Mouse (Mus musculus): Measurements from ENCODE around the gene Usp47. TPM values are rescaled to one million over a fixed set of nuclear protein-coding genes. Genes with fewer than 3 reads are reported as not detected.

Usp47 gene
- 24.7 TPM for polyA plus RNA-seq (2012; fragmentation: generic; extraction: Trizol)
- long read RNA-seq, experiment 1, full-length matches to known transcripts = 4 of 23 reads
- long read RNA-seq, experiment 1, partial matches to known transcripts = 17 of 23 reads
- long read RNA-seq, experiment 1, other reads (novel, unspliced or antisense) = 2 of 23 reads
- long read RNA-seq, experiment 2, full-length matches to known transcripts = 379 of 461 reads
- long read RNA-seq, experiment 2, partial matches to known transcripts = 24 of 461 reads
- long read RNA-seq, experiment 2, other reads (novel, unspliced or antisense) = 58 of 461 reads

DNA sequence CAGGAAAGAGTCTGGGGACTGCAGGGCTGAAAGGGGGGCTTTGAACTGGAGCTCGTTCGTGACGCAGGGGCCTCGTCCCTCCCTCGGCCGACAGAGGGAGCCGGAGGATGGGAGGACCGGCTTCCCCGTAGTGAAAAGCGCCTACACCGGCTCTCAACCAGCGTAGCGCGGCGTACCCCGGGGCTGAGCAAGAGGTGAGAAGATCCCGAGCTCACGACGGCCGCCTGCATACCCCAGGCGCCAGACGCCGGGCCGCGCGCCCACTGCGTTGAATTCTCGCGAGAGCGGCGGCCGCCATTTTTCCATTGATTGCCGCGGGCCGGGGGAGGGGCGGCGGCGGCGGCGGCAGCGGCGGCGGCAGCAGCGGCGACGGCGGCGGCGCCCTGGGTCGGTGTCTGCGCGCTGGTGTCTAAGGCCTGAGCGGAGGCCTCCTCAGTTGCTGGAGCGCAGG, at the start of gene Usp47:
Gene Usp47 (plus strand): TSS at position 355 of the 451 bp plus-strand sequence.
- TF ChIP-seq MYOG (IDR thresholded peaks at IDR 0.05; ENCODE audit: control insufficient read depth, extremely low read depth, insufficient read length) = no peak
- no peak for TF ChIP-seq MYOD1 (IDR thresholded peaks at IDR 0.05; ENCODE audit: control insufficient read depth, insufficient read length, low read depth)
- peak; percentile 88 for TF ChIP-seq MAX (IDR thresholded peaks at IDR 0.05)
- no peak for TF ChIP-seq CTCF (IDR thresholded peaks at IDR 0.05; ENCODE audit: control insufficient read depth, insufficient read depth, insufficient read length)
- TF ChIP-seq CEBPB (IDR thresholded peaks at IDR 0.05; ENCODE audit: low read depth) = no peak
- TF ChIP-seq USF1 (IDR thresholded peaks at IDR 0.05; ENCODE audit: low read depth) = no peak
- Histone ChIP-seq H3K27me3 (ENCODE audit: control insufficient read depth, insufficient read depth, insufficient read length) (no peaks in the 10 kb centered on the region), H3ac (ENCODE audit: control insufficient read depth, insufficient read length, low read depth) (peak within 1 kb of the TSS; percentile 69), H3K79me2 (ENCODE audit: control insufficient read depth, insufficient read depth) (peaks cover 53% of the 10 kb centered on the region), H3K4me3 (ENCODE audit: insufficient read depth, poor library complexity, severe bottlenecking) (peak within 1 kb of the TSS; percentile 82), H3K79me3 (ENCODE audit: low read depth) (peaks cover 44% of the 10 kb centered on the region), H3K36me3 (ENCODE audit: control insufficient read depth, insufficient read depth) (peaks cover 7% of the 10 kb centered on the region)

DNA sequence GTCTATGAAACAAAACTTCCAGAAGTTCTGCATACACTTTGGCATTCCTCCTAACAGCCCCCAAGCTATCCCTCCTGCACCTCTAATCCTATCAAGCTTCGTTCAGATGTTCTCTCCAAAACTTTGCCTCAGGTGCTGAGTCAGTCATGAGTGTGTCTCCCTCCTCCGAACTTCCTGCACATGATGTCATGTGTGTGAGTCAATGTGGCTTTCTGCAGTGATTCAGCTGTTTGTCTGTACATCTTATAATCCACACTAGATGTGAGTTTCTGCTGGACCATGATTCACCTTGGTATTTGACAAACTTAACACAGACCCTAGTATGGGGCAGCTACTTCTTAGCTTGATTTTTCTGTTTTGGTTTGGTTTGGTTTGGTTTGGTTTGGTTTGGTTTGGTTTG, 46.9 kb upstream of the Usp47 start:
- Histone ChIP-seq H3K4me3 (ENCODE audit: insufficient read depth, poor library complexity, severe bottlenecking) (no peak overlapping the region), H3ac (ENCODE audit: control insufficient read depth, insufficient read length, low read depth) (no peak overlapping the region), H3K36me3 (ENCODE audit: control insufficient read depth, insufficient read depth) (no peaks in the 10 kb centered on the region), H3K79me2 (ENCODE audit: control insufficient read depth, insufficient read depth) (no peaks in the 10 kb centered on the region), H3K27me3 (ENCODE audit: control insufficient read depth, insufficient read depth, insufficient read length) (no peaks in the 10 kb centered on the region), H3K79me3 (ENCODE audit: low read depth) (no peaks in the 10 kb centered on the region)
- TF ChIP-seq CTCF (IDR thresholded peaks at IDR 0.05; ENCODE audit: control insufficient read depth, insufficient read depth, insufficient read length) (no peak), MAX (IDR thresholded peaks at IDR 0.05) (peak; percentile 63), MYOG (IDR thresholded peaks at IDR 0.05; ENCODE audit: control insufficient read depth, extremely low read depth, insufficient read length) (no peak), MYOD1 (IDR thresholded peaks at IDR 0.05; ENCODE audit: control insufficient read depth, insufficient read length, low read depth) (peak; percentile 76), FOSL1 (IDR thresholded peaks at IDR 0.05; ENCODE audit: insufficient read depth, low read length, poor library complexity, severe bottlenecking) (peak; percentile 86), USF1 (IDR thresholded peaks at IDR 0.05; ENCODE audit: low read depth) (peak; percentile 29), CEBPB (IDR thresholded peaks at IDR 0.05; ENCODE audit: low read depth) (no peak)

DNA sequence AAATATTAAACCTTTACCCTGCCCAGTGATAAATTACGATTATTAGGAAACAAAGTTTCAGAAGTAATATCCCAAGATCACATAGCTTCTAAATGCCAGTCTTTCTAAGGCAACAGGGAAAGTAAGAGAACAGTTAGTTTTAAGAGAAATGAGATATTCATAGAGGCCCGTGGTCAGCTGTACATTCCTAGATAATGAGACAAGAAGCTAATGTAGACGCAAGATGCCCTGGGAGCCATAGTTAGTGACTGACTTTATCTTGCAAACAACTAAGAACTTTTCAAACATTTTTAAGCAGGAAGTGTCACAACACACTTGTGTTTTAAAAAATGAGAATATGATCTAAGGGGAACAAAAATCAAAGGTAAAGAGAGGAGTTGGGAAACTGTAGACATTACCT, 45.4 kb upstream of the Usp47 start:
- Histone ChIP-seq H3K79me2 (ENCODE audit: control insufficient read depth, insufficient read depth) (no peaks in the 10 kb centered on the region), H3K79me3 (ENCODE audit: low read depth) (no peaks in the 10 kb centered on the region), H3K4me3 (ENCODE audit: insufficient read depth, poor library complexity, severe bottlenecking) (no peak overlapping the region), H3ac (ENCODE audit: control insufficient read depth, insufficient read length, low read depth) (no peak overlapping the region), H3K27me3 (ENCODE audit: control insufficient read depth, insufficient read depth, insufficient read length) (no peaks in the 10 kb centered on the region), H3K36me3 (ENCODE audit: control insufficient read depth, insufficient read depth) (no peaks in the 10 kb centered on the region)
- TF ChIP-seq MYOG (IDR thresholded peaks at IDR 0.05; ENCODE audit: control insufficient read depth, extremely low read depth, insufficient read length) (no peak), FOSL1 (IDR thresholded peaks at IDR 0.05; ENCODE audit: insufficient read depth, low read length, poor library complexity, severe bottlenecking) (no peak), CTCF (IDR thresholded peaks at IDR 0.05; ENCODE audit: control insufficient read depth, insufficient read depth, insufficient read length) (no peak), CEBPB (IDR thresholded peaks at IDR 0.05; ENCODE audit: low read depth) (no peak), MAX (IDR thresholded peaks at IDR 0.05) (no peak), MYOD1 (IDR thresholded peaks at IDR 0.05; ENCODE audit: control insufficient read depth, insufficient read length, low read depth) (no peak), USF1 (IDR thresholded peaks at IDR 0.05; ENCODE audit: low read depth) (no peak)

DNA sequence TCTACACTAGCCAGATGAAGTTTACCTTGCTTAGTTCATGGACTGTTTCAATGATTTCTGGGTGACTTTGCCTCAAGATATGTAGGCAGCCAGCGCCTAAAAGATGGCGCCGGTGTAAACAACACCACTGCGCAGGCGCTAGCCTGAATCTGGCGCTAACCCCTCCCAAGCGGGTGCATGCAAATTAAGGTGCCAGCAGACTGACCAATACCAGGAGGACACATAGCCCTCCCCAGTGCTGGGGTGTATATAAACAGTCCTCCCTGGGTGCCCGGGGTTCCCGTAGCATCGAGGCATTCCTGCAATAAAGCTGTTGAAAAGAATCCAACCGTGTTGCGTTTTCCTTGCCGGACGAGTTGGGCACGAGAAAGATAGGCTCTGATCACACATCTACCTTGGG, 41.0 kb upstream of the Usp47 start:
- TF ChIP-seq CEBPB (IDR thresholded peaks at IDR 0.05; ENCODE audit: low read depth) (no peak), MAX (IDR thresholded peaks at IDR 0.05) (no peak), MYOG (IDR thresholded peaks at IDR 0.05; ENCODE audit: control insufficient read depth, extremely low read depth, insufficient read length) (no peak), CTCF (IDR thresholded peaks at IDR 0.05; ENCODE audit: control insufficient read depth, insufficient read depth, insufficient read length) (no peak), MYOD1 (IDR thresholded peaks at IDR 0.05; ENCODE audit: control insufficient read depth, insufficient read length, low read depth) (no peak), USF1 (IDR thresholded peaks at IDR 0.05; ENCODE audit: low read depth) (no peak), FOSL1 (IDR thresholded peaks at IDR 0.05; ENCODE audit: insufficient read depth, low read length, poor library complexity, severe bottlenecking) (no peak)

DNA sequence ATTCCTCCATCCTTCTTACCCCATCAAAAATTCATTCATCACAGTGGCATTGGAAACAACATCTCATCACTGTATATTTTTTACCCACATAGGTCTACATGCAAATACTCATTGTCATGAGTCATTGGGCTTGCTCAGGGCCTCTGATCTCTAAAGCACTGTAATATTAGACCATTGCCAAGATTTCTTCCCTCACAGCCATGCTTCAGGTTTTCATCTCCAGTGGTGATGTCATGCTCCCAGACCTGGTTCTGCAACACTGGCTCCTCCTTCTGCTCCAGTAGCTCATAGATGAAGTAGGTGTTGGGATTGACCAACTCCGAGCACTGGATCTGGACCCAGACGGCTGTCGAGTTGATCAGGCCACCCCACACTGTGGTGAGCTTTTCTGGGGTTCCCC, 38.8 kb upstream of the Usp47 start:
- no peaks in the 10 kb centered on the region for H3K27me3 ChIP-seq (ENCODE audit: control insufficient read depth, insufficient read depth, insufficient read length)
- H3K79me3 ChIP-seq (ENCODE audit: low read depth) = no peaks in the 10 kb centered on the region
- no peak for TF ChIP-seq MYOG (IDR thresholded peaks at IDR 0.05; ENCODE audit: control insufficient read depth, extremely low read depth, insufficient read length)
- no peak for TF ChIP-seq FOSL1 (IDR thresholded peaks at IDR 0.05; ENCODE audit: insufficient read depth, low read length, poor library complexity, severe bottlenecking)
- TF ChIP-seq CEBPB (IDR thresholded peaks at IDR 0.05; ENCODE audit: low read depth) = no peak
- no peak for TF ChIP-seq USF1 (IDR thresholded peaks at IDR 0.05; ENCODE audit: low read depth)
- no peak for TF ChIP-seq MYOD1 (IDR thresholded peaks at IDR 0.05; ENCODE audit: control insufficient read depth, insufficient read length, low read depth)
- TF ChIP-seq CTCF (IDR thresholded peaks at IDR 0.05; ENCODE audit: control insufficient read depth, insufficient read depth, insufficient read length) = no peak
- no peak for TF ChIP-seq MAX (IDR thresholded peaks at IDR 0.05)
- H3K4me3 ChIP-seq (ENCODE audit: insufficient read depth, poor library complexity, severe bottlenecking) = no peak overlapping the region
- no peaks in the 10 kb centered on the region for H3K36me3 ChIP-seq (ENCODE audit: control insufficient read depth, insufficient read depth)
- no peaks in the 10 kb centered on the region for H3K79me2 ChIP-seq (ENCODE audit: control insufficient read depth, insufficient read depth)
- no peak overlapping the region for H3ac ChIP-seq (ENCODE audit: control insufficient read depth, insufficient read length, low read depth)

More for the DNA sequence above, 41.0 kb upstream of the Usp47 start:
- Histone ChIP-seq H3K36me3 (ENCODE audit: control insufficient read depth, insufficient read depth) (no peaks in the 10 kb centered on the region), H3ac (ENCODE audit: control insufficient read depth, insufficient read length, low read depth) (no peak overlapping the region), H3K79me3 (ENCODE audit: low read depth) (no peaks in the 10 kb centered on the region), H3K27me3 (ENCODE audit: control insufficient read depth, insufficient read depth, insufficient read length) (no peaks in the 10 kb centered on the region), H3K4me3 (ENCODE audit: insufficient read depth, poor library complexity, severe bottlenecking) (no peak overlapping the region), H3K79me2 (ENCODE audit: control insufficient read depth, insufficient read depth) (no peaks in the 10 kb centered on the region)

Measured in C2C12 (cell line).